Mouse (Mus musculus): Measurements from ENCODE around the gene Rbfox3.

GRCm38 (mm10) chr11:118517924-118518323 lies 393.5 kb downstream of the Rbfox3 start:
- TF ChIP-seq CTCF (IDR thresholded peaks at IDR 0.05; ENCODE audit: low read depth) (no peak), EP300 (IDR thresholded peaks at IDR 0.05; ENCODE audit: low read depth) (no peak)

Measured in liver, embryonic 14.5 days (tissue).